Mouse (Mus musculus) spleen, postnatal 14 days (tissue): ENCODE data around the gene Gm597.

ENCODE experiments used
- DNase-seq, 2 experiments: peaks; one replicate each; pipeline ENCODE4 v3.0.0; 2021 to 2022; ENCODE audit warnings: low spot score in 2 of 2

The Gm597 gene

GRCm38 (mm10) chr1:28780152-28780551 is at the start of gene Gm597:
TSS of gene Gm597 (minus strand) at chr1:28780252.
- DNase-seq = no peak

GRCm38 (mm10) chr1:28807689-28808088 is 27.6 kb upstream of the Gm597 start:
- DNase-seq = no peak

- no peak for DNase-seq
These were observed 26.6 kb upstream of the Gm597 start for GRCm38 (mm10) chr1:28806618-28807017.

GRCm38 (mm10) chr1:28800881-28801280 is 20.8 kb upstream of the Gm597 start:
- no peak for DNase-seq
